Mouse (Mus musculus) ES-Bruce4 (cell line): Measurements from ENCODE around the gene Btk. TPM values are rescaled to one million over a fixed set of nuclear protein-coding genes. Genes with fewer than 3 reads are reported as not detected.
"Not testable (repeated sequence)": the region's sequence is repeated elsewhere in the genome, so short reads cannot be mapped to it uniquely, and the experiment has no call there.

Source experiments
- H3K27ac ChIP-seq: 2 replicates; pipeline ENCODE4 v1.5.1; 2012; ENCODE audit warnings: low read length, inconsistent platforms; ENCODE audit not compliant: insufficient read depth
- H3K27me3 ChIP-seq: 2 replicates; pipeline ENCODE4 v1.6.1; 2012; ENCODE audit warnings: mild to moderate bottlenecking, low read length, inconsistent platforms; ENCODE audit not compliant: control insufficient read depth, poor library complexity, insufficient read depth, severe bottlenecking
- H3K36me3 ChIP-seq: 2 replicates; pipeline ENCODE4 v1.6.1; 2012; ENCODE audit warnings: inconsistent platforms, mild to moderate bottlenecking, low read length, moderate library complexity; ENCODE audit not compliant: control insufficient read depth, poor library complexity, insufficient read depth, severe bottlenecking
- H3K4me1 ChIP-seq: one replicate; pipeline ENCODE4 v1.8.1; 2011; ENCODE audit warnings: low read length; ENCODE audit not compliant: control insufficient read depth, insufficient read depth
- H3K4me3 ChIP-seq: 2 replicates; pipeline ENCODE4 v1.5.1; 2011; ENCODE audit warnings: low read depth, mild to moderate bottlenecking, low read length
- H3K9ac ChIP-seq: 2 replicates; pipeline ENCODE4 v1.6.1; 2012; ENCODE audit warnings: low read depth, mild to moderate bottlenecking, inconsistent platforms; ENCODE audit not compliant: poor library complexity, severe bottlenecking
- H3K9me3 ChIP-seq: replicated peaks from 2 replicates; pipeline ENCODE4 v1.6.1; 2012; ENCODE audit warnings: mild to moderate bottlenecking, low read length, inconsistent platforms; ENCODE audit not compliant: control insufficient read depth, poor library complexity, insufficient read depth, severe bottlenecking
- CTCF ChIP-seq: IDR thresholded peaks from one replicate; pipeline ENCODE4 v1.8.1; 2011; ENCODE audit warnings: low read depth, low read length
- EP300 ChIP-seq: IDR thresholded peaks from 2 replicates; pipeline ENCODE4 v1.6.1; 2011; ENCODE audit warnings: low read depth, low read length; ENCODE audit not compliant: insufficient read depth
- POLR2A ChIP-seq: IDR thresholded peaks from one replicate; pipeline ENCODE4 v1.8.1; 2011; ENCODE audit warnings: low read length; ENCODE audit not compliant: insufficient read depth
- polyA plus RNA-seq: library from polyadenylated mRNA; stranded (reverse); fragments of >200 nt; gene quantifications from 2 replicates; pipeline ENCODE4 v1.2.4, GENCODE M21; 2011; ENCODE audit warnings: low read depth; ENCODE audit not compliant: missing spikeins, insufficient read depth, insufficient read length

The Btk gene
- polyA plus RNA-seq, 1 experiment, result not detected

DNA sequence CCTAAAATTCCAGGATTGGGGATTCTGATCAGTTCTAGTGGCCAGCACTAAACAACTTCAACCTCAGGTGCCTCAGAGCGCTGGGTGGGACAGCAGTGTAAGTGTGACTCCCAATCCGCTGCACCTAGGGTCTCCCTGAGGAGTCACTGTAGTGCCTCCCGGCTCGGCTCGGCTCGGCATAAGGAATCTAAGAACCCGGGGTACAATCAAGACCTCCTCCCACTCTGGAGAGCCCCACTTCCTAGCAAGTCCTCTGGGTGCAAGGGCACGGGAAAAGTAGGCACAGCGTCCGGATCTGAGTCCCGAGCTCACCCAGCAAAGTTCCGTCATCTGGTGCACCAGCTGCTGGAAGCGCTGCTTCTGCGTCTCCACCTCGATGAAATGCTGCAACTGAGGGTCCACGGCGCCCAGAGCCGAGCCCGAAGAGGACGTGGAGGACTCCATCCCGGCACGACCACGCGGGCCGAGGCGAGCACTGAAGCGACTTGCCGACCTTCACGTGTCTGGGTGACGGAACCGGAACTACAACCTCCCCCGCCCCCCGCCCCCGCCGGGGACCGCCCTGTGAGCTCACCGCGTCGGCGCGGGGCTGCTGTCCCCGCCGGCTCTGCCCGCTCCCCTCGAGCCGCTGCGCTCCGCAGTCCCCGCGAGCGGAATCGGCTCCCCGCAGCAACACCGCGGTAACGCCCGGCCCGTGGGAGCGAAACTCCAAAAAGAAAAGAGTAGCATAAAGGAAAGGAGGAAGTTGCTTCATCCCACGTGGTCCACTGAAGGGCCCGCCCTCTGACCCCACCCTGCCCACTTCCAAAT is 42.0 kb downstream of the Btk start, which contains the start of gene Timm8a1:
Gene Timm8a1, minus strand, starts transcription at position 721 of the 810 bp plus-strand sequence.
- H3K9ac ChIP-seq, result peak within 1 kb of the TSS; percentile 88
- peak within 1 kb of the TSS; percentile 98 for H3K4me3 ChIP-seq
- H3K27me3 ChIP-seq, result no peaks in the 10 kb centered on the region
- H3K36me3 ChIP-seq, result peaks cover 6% of the 10 kb centered on the region
- H3K4me1 ChIP-seq, result no peaks in the 10 kb centered on the region
- TF ChIP-seq CTCF, result no peak
- TF ChIP-seq EP300, result no peak
- no peak for TF ChIP-seq POLR2A
- peak within 1 kb of the TSS; percentile 71 for H3K27ac ChIP-seq
- no peaks in the 10 kb centered on the region for H3K9me3 ChIP-seq

DNA sequence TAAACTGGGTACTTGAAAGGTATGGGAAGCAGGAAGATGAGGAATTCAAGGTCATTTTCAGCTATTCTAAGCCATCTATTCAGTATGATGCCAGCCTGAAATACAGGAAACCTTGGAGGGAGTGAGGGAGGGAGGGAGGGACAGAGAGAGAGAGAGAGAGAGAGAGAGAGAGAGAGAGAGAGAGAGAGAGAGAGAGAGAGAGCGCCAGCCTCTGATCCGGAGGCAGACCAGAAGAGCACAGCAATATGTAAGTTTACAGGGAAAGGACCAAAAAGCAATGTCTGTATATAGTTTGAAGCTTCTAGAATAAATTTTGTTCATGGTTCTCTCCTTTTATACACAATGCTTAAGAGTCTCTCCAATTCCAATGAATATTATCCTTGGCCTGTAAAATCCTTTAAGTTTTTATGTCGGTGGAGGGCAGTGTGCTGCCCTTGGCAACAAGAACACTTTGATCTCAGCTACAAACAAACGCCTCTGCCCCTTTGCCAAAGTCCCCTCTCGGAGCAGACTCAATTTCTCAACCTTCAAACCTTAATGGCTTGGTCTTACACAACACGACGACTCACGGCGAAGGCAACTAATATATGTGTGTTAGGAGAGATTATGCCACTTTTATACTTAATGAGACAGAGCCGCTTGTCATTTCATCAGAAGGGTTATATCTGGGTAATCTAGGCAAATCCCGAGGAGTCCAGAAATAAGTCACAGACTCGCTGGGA is 42.8 kb downstream of the Btk start:
- peak overlapping the region; percentile 71 for H3K27ac ChIP-seq
- no peaks in the 10 kb centered on the region for H3K27me3 ChIP-seq
- peak overlapping the region; percentile 88 for H3K9ac ChIP-seq
- no peak for TF ChIP-seq POLR2A
- no peak for TF ChIP-seq EP300
- no peak for TF ChIP-seq CTCF
- H3K4me3 ChIP-seq, result peak overlapping the region; percentile 98
- no peaks in the 10 kb centered on the region for H3K9me3 ChIP-seq
- no peaks in the 10 kb centered on the region for H3K4me1 ChIP-seq
- peaks cover 8% of the 10 kb centered on the region for H3K36me3 ChIP-seq

DNA sequence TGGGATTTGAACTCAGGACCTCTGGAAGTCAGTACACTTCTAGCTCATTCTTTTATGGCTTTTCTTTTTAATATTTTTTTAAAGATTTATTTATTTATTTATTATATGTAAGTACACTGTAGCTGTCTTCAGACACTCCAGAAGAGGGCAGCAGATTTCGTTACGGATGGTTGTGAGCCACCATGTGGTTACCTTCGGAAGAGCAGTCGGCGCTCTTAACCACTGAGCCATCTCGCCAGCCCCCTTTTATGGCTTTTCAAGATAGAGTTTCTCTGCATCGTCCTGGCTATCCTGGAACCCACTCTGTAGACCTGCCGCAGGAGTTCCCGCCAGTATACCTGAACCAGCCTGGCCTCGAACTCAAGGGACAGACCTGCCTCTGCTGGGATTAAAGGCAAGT is 43.6 kb downstream of the Btk start:
- H3K9me3 ChIP-seq, H3K27me3 ChIP-seq, H3K27ac ChIP-seq, H3K4me1 ChIP-seq, H3K36me3 ChIP-seq: not testable (repeated sequence)
- peak overlapping the region; percentile 98 for H3K4me3 ChIP-seq
- TF ChIP-seq CTCF, result peak; percentile 14
- H3K9ac ChIP-seq, result peak overlapping the region; percentile 88

DNA sequence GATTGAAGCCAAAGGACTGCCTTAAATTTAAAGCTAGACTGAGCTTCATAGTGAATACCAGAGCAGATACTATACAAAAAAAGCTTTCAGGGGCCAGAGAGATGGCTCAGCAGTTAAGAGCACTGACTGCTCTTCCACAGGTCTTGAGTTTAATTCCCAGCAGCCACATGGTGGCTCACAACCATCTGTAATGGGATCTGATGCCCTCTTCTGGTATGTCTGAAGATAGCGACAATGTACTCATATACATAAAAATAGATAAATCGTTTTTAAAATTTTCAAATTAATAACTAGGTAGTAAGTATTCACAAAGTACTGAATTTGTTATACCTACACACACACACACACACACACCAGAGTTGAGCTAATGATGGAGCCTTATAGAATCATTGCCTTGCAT is 50.0 kb downstream of the Btk start:
- peaks cover 2% of the 10 kb centered on the region for H3K36me3 ChIP-seq
- no peaks in the 10 kb centered on the region for H3K27me3 ChIP-seq
- H3K27ac ChIP-seq, result no peak overlapping the region
- no peak overlapping the region for H3K9ac ChIP-seq
- H3K4me3 ChIP-seq, result no peak overlapping the region
- TF ChIP-seq EP300 (no peak), POLR2A (no peak), CTCF (no peak)
- H3K4me1 ChIP-seq, result no peaks in the 10 kb centered on the region
- H3K9me3 ChIP-seq, result 0 out of 2 replicates have a peak, but pooled peaks cover 2% of the 10 kb centered on the region

DNA sequence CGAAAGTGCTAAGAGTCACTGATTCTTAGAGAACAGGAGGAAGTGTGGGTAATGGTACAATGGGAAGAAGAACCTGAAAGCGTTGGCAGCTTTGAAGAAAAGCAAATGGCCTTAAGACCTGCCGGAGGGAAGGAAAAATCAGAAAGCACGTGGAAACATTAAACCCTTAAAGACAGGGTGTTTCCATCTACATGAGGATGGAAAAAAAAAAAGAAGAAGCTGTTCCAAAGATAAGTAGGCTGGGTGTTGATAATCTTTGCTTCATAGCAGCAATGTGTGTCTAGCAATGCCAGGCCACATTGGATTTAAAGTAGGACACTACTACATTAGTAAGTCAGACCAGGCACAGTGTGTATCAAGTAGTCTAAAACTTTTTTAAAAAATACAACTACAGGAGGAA is 58.1 kb downstream of the Btk start:
- Histone ChIP-seq H3K9ac (no peak overlapping the region), H3K9me3 (no peaks in the 10 kb centered on the region), H3K36me3 (no peaks in the 10 kb centered on the region), H3K27me3 (no peaks in the 10 kb centered on the region), H3K27ac (no peak overlapping the region), H3K4me1 (no peaks in the 10 kb centered on the region), H3K4me3 (no peak overlapping the region)
- no peak for TF ChIP-seq CTCF

DNA sequence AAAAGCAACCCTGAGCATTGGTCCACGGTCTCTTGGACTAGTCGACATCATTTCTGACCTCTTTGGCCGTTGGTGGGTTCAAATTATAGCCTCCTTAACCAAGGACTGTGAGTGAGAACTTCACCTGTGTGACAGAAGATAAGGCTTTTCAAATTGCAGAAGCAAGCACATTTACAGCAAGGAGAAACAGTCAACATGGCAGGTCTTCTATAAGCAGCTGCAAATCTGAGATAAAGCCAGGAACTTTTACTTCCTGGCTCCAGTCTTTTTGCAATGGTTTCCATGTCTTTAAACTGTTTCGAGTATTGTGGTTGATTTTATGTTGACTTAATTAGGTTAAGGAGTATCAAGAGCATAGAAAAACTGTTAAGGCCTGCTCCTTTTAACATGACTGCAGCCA is 59.6 kb downstream of the Btk start:
- Histone ChIP-seq H3K27ac (no peak overlapping the region), H3K4me3 (no peak overlapping the region), H3K36me3 (no peaks in the 10 kb centered on the region), H3K27me3 (no peaks in the 10 kb centered on the region), H3K4me1 (no peaks in the 10 kb centered on the region), H3K9me3 (no peaks in the 10 kb centered on the region), H3K9ac (no peak overlapping the region)
- TF ChIP-seq POLR2A (no peak), CTCF (no peak), EP300 (no peak)
